Mouse (Mus musculus): Measurements from ENCODE around the gene Foxg1.

GRCm38 (mm10) chr12:49383521-49384133 is 1.2 kb downstream of the Foxg1 start:
- no peak for TF ChIP-seq CTCF (conservative IDR thresholded peaks at IDR 0.05; ENCODE audit: insufficient read depth, insufficient read length, low read depth, low read length)
- TF ChIP-seq POLR2A (IDR thresholded peaks at IDR 0.05; ENCODE audit: low read depth, low read length) = no peak

All from kidney, adult 2 months (tissue).